Mouse (Mus musculus) cerebellum, adult 11-12 months (tissue): Measurements from ENCODE around the gene Rbms1.

ENCODE experiments used
- DNase-seq: peaks from one replicate; pipeline ENCODE4 v3.0.0; 2022

Rbms1 gene

GRCm38 (mm10) chr2:60962671-60963421 lies at the start of gene Rbms1:
Gene Rbms1 (minus strand): TSS chr2:60963192.
- DNase-seq: peak; percentile 25

- no peak for DNase-seq
Observed at GRCm38 (mm10) chr2:61012249-61012828, 49.3 kb upstream of the Rbms1 start.

- DNase-seq: no peak
Observed at GRCm38 (mm10) chr2:60986286-60986685, 23.3 kb upstream of the Rbms1 start.

- no peak for DNase-seq
Observed at GRCm38 (mm10) chr2:60978538-60979313, 15.7 kb upstream of the Rbms1 start.

GRCm38 (mm10) chr2:60972189-60972814 lies 9.3 kb upstream of the Rbms1 start:
- DNase-seq: no peak

GRCm38 (mm10) chr2:60963616-60964015 lies 624 bp upstream of the Rbms1 start:
- DNase-seq: no peak

- DNase-seq: no peak
Observed at GRCm38 (mm10) chr2:60962001-60962670, 856 bp downstream of the Rbms1 start.

- no peak for DNase-seq
Observed at GRCm38 (mm10) chr2:60961281-60961680, 1.7 kb downstream of the Rbms1 start.

GRCm38 (mm10) chr2:60948241-60948640 lies 14.8 kb downstream of the Rbms1 start:
- DNase-seq: no peak

- DNase-seq: no peak
Observed at GRCm38 (mm10) chr2:60947817-60948216, 15.2 kb downstream of the Rbms1 start.

- no peak for DNase-seq
Observed at GRCm38 (mm10) chr2:60940454-60940961, 22.5 kb downstream of the Rbms1 start.

GRCm38 (mm10) chr2:60939957-60940356 lies 23.0 kb downstream of the Rbms1 start:
- DNase-seq: no peak

GRCm38 (mm10) chr2:60936910-60937309 lies 26.1 kb downstream of the Rbms1 start:
- DNase-seq: no peak

GRCm38 (mm10) chr2:60928948-60929347 lies 34.0 kb downstream of the Rbms1 start:
- DNase-seq: no peak

- DNase-seq: no peak
Observed at GRCm38 (mm10) chr2:60927906-60928775, 34.9 kb downstream of the Rbms1 start.

- DNase-seq: no peak
Observed at GRCm38 (mm10) chr2:60925063-60925462, 37.9 kb downstream of the Rbms1 start.

GRCm38 (mm10) chr2:60923756-60924544 lies 39.0 kb downstream of the Rbms1 start:
- no peak for DNase-seq

GRCm38 (mm10) chr2:60923111-60923510 lies 39.9 kb downstream of the Rbms1 start:
- no peak for DNase-seq

- DNase-seq: no peak
Observed at GRCm38 (mm10) chr2:60922351-60922750, 40.6 kb downstream of the Rbms1 start.

- no peak for DNase-seq
Observed at GRCm38 (mm10) chr2:60920076-60920475, 42.9 kb downstream of the Rbms1 start.

- no peak for DNase-seq
Observed at GRCm38 (mm10) chr2:60918401-60918800, 44.6 kb downstream of the Rbms1 start.
